Mouse (Mus musculus) embryonic facial prominence, embryonic 10.5 days (tissue): ENCODE measurements at regions not wholly inside any gene's neighbourhood (a gene's known extent, or its start where the extent isn't known, plus 50 kb on each side); places are given as distances from the start of the nearest gene placed in this dataset.

Source experiments
- DNase-seq: peaks from one replicate; pipeline ENCODE4 v3.0.0-alpha.2; 2017; ENCODE audit warnings: low spot score
- H3K27ac ChIP-seq: fragments of 300-500 bp; sonication (generic); replicated peaks from 2 replicates; pipeline ENCODE4 v1.5.1; 2016; ENCODE audit warnings: mild to moderate bottlenecking
- H3K27me3 ChIP-seq: fragments of 300-500 bp; sonication (generic); replicated peaks from 2 replicates; pipeline ENCODE4 v1.6.1; 2016; ENCODE audit warnings: low read depth, mild to moderate bottlenecking; ENCODE audit not compliant: poor library complexity, severe bottlenecking
- H3K36me3 ChIP-seq: fragments of 300-500 bp; sonication (generic); replicated peaks from 2 replicates; pipeline ENCODE4 v1.6.1; 2016; ENCODE audit warnings: mild to moderate bottlenecking, moderate library complexity
- H3K4me1 ChIP-seq: fragments of 300-500 bp; sonication (generic); 2 replicates; pipeline ENCODE4 v1.6.1; 2016
- H3K4me3 ChIP-seq: fragments of 300-500 bp; sonication (generic); 2 replicates; pipeline ENCODE4 v1.5.1; 2016; ENCODE audit warnings: mild to moderate bottlenecking, moderate library complexity
- H3K9me3 ChIP-seq: fragments of 300-500 bp; sonication (generic); 2 replicates; pipeline ENCODE4 v1.6.1; 2016; ENCODE audit warnings: mild to moderate bottlenecking
- whole genome bisulfite sequencing: fragments of 180-500 bp; shearing (Covaris S2); methylation state at CpG from one replicate; pipeline ENCODE4 v1.1.7; 2016; 5-methylcytosine and 5-hydroxymethylcytosine counted together

GRCm38 (mm10) chr8:91941005-91941404 lies 139.1 kb upstream of the Irx3 start:
- peaks cover 24% of the 10 kb centered on the region for H3K4me1 ChIP-seq
- no peaks in the 10 kb centered on the region for H3K36me3 ChIP-seq
- WGBS = 16% methylated on average over 5 of the region's 5 CpGs
- DNase-seq = peak; percentile 43
- H3K27ac ChIP-seq = peak overlapping the region; percentile 32
- H3K9me3 ChIP-seq = no peaks in the 10 kb centered on the region
- H3K27me3 ChIP-seq = peaks cover 30% of the 10 kb centered on the region
- H3K4me3 ChIP-seq = no peak overlapping the region

DNA sequence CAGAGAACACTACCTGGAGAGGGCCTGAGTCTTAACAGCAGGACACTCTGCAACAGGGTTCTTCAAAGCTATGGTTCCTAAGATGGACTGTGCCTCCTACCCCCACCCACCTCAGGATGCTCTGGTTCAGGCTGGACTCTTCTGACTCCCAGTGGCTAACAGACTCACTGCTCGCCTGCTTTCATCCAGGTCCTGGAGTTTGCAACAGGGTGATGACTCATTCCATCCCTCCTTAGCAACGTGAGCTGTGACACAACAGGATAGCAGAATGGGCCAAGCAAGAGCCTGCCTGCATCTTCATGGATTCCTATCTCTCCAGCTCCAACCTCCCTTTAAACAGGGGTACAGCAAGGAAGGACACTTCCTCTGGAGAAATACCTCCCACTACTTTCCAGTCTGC lies 135.4 kb upstream of the Irx3 start:
- Histone ChIP-seq H3K9me3 (no peaks in the 10 kb centered on the region), H3K36me3 (no peaks in the 10 kb centered on the region), H3K4me1 (peaks cover 14% of the 10 kb centered on the region), H3K4me3 (no peak overlapping the region), H3K27ac (no peak overlapping the region), H3K27me3 (peaks cover 20% of the 10 kb centered on the region; the same call in 1 of the 2 replicates)
- 59% methylated on average over 2 of the region's 2 CpGs for WGBS
- no peak for DNase-seq

GRCm38 (mm10) chr8:91930520-91930919 lies 128.7 kb upstream of the Irx3 start:
- Histone ChIP-seq H3K9me3 (no peaks in the 10 kb centered on the region), H3K27ac (no peak overlapping the region), H3K4me3 (no peak overlapping the region), H3K4me1 (peaks cover 35% of the 10 kb centered on the region), H3K36me3 (no peaks in the 10 kb centered on the region), H3K27me3 (peaks cover 25% of the 10 kb centered on the region; the same call in 1 of the 2 replicates)
- WGBS = 76% methylated on average over 4 of the region's 4 CpGs
- no peak for DNase-seq

GRCm38 (mm10) chr8:91925968-91926524 lies 124.2 kb upstream of the Irx3 start:
- H3K4me3 ChIP-seq = peak overlapping the region; percentile 20; the same call in 1 of the 2 replicates
- H3K27ac ChIP-seq = peak overlapping the region; percentile 52
- no peaks in the 10 kb centered on the region for H3K9me3 ChIP-seq
- peak; percentile 61 for DNase-seq
- WGBS = 29% methylated on average over 8 of the region's 8 CpGs
- H3K4me1 ChIP-seq = peaks cover 46% of the 10 kb centered on the region
- H3K27me3 ChIP-seq = peaks cover 43% of the 10 kb centered on the region
- no peaks in the 10 kb centered on the region for H3K36me3 ChIP-seq

DNA sequence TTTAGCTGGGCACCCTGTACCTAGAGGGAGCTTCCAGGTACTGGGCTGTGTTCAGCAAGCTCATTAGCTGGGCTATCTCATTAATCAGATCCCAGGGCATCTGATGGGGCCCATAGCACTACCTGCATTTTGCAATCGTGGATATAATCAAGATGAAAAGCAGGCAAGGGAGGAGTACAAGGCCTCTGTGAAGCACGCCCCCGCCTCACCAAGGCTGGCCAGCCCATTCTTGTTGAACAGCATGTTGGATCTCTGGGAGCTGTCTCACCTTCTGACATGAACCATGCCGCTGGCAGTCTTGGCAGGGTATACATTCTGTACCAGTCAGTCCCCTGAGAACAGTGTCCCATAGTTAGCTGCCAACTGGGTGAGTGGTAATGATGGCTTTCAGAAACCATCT lies 122.3 kb upstream of the Irx3 start:
- 95% methylated on average over 4 of the region's 4 CpGs for WGBS
- no peak overlapping the region for H3K27ac ChIP-seq
- H3K27me3 ChIP-seq = peaks cover 38% of the 10 kb centered on the region

DNA sequence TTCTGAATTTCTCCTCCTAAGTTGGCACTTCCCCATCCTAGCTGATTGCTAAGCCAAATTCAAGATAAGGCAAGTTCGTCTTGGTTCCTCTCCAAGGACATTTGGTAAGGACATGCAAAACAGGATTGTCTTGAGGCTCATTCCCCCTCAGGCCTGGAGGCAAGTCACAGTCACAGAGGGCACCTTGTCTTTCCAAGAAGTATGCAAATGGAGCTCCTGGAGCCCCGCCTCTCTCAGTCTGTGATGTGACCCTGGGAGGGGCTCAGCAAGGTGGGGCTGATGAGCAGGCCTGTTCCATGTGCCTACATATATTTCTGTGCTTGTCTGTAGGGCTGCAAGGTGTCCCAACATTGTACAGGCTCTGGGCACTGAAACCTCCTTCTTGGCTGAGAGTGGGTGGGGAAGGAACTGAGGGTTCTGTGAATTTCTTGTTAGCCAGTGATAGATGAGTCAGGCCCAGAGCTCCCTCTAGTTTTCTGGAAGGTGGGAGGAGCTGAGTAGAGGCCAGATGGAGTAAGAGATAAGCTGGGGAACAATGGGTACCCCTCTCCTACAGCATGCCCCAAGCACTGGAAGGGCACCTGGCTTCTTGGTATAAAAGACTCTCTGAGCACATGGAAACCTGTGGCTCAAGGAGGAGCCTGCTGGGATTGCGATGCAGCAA lies 120.5 kb upstream of the Irx3 start:
- Histone ChIP-seq H3K4me1 (peaks cover 30% of the 10 kb centered on the region), H3K27me3 (peaks cover 25% of the 10 kb centered on the region), H3K36me3 (no peaks in the 10 kb centered on the region), H3K4me3 (no peak overlapping the region), H3K27ac (no peak overlapping the region), H3K9me3 (no peaks in the 10 kb centered on the region)
- 68% methylated on average over 3 of the region's 3 CpGs for WGBS
- DNase-seq = no peak

More for the DNA sequence above, 122.3 kb upstream of the Irx3 start:
- no peaks in the 10 kb centered on the region for H3K36me3 ChIP-seq
- H3K4me1 ChIP-seq = peaks cover 46% of the 10 kb centered on the region
- no peak for DNase-seq
- H3K9me3 ChIP-seq = no peaks in the 10 kb centered on the region
- no peak overlapping the region for H3K4me3 ChIP-seq

DNA sequence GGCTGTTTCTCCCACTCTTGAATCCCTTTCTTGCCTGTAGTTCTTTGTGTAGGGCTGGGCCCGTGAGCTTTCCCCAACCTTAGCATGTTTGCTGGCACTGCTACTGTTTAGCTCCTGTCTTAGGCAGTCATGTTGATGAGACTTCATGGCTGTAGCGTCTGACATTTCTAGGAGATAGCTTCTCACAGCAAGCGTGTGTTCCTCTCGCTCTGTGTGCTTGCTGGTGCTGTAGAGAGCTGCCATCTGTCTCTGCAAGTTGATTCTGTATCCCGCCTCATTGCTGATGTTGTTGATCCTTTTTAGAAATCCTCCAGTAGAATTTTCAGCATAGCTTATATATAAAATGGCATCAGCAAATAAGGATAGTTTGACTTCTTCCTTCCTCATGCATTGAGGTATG lies 116.0 kb upstream of the Irx3 start:
- 88% methylated on average over 5 of the region's 5 CpGs for WGBS
- Histone ChIP-seq H3K9me3 (no peaks in the 10 kb centered on the region), H3K4me3 (no peak overlapping the region), H3K27me3 (peaks cover 32% of the 10 kb centered on the region; the same call in 1 of the 2 replicates), H3K27ac (no peak overlapping the region), H3K36me3 (no peaks in the 10 kb centered on the region), H3K4me1 (peaks cover 8% of the 10 kb centered on the region)
- DNase-seq = no peak

- Histone ChIP-seq H3K4me3 (no peak overlapping the region), H3K36me3 (no peaks in the 10 kb centered on the region), H3K27me3 (peaks cover 36% of the 10 kb centered on the region; the same call in 1 of the 2 replicates), H3K9me3 (no peaks in the 10 kb centered on the region), H3K27ac (no peak overlapping the region), H3K4me1 (peaks cover 19% of the 10 kb centered on the region)
- no peak for DNase-seq
- WGBS = 86% methylated on average over 5 of the region's 5 CpGs
These were observed 112.1 kb upstream of the Irx3 start for GRCm38 (mm10) chr8:91913971-91914370.

GRCm38 (mm10) chr8:91913121-91913520 lies 111.3 kb upstream of the Irx3 start:
- Histone ChIP-seq H3K4me1 (peaks cover 24% of the 10 kb centered on the region), H3K36me3 (no peaks in the 10 kb centered on the region), H3K27me3 (peaks cover 36% of the 10 kb centered on the region; the same call in 1 of the 2 replicates), H3K27ac (no peak overlapping the region), H3K4me3 (no peak overlapping the region), H3K9me3 (no peaks in the 10 kb centered on the region)
- WGBS = 81% methylated on average over 6 of the region's 6 CpGs
- DNase-seq = no peak

DNA sequence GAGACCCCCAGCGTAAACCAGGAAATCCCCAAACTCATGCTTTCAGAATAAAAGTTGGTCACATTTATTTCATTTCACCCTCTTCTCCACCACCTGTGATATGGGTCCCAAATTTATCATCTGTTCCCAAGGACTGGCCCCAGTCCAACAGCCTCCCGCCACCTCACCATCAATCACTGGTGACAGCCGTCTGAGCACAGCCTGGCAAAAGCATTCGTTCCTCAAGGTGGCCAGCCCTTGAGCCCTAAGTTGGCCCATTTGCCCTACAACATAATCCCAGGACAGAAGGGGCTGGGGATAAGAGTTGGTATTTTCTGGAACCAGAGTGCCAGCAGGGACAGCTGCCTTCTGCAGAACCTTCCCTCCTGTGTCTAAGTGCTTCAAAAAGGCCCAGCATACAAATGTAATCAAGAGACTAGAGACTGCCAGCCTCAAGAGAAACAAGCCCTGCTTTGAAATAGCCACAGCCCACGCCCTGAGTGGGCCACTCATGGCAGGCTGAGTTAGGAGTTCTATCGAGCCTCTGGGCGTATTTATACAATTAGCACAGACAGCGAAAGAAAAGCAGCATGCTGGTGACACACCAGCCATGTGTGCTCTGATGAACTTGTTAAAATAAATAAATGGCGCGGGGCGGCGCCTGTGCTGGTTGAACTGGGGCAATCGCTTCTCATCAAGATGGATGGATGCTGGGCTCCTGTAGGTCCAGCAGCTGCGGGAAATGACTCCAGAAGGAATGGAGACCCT lies 107.9 kb upstream of the Irx3 start:
- H3K27me3 ChIP-seq = peaks cover 20% of the 10 kb centered on the region; the same call in 1 of the 2 replicates
- DNase-seq = peak; percentile 43
- no peaks in the 10 kb centered on the region for H3K36me3 ChIP-seq
- H3K27ac ChIP-seq = no peak overlapping the region
- no peaks in the 10 kb centered on the region for H3K9me3 ChIP-seq
- 67% methylated on average over 14 of the region's 14 CpGs for WGBS
- peaks cover 24% of the 10 kb centered on the region for H3K4me1 ChIP-seq
- H3K4me3 ChIP-seq = no peak overlapping the region

GRCm38 (mm10) chr8:91908731-91909353 lies 107.0 kb upstream of the Irx3 start:
- Histone ChIP-seq H3K4me1 (peaks cover 24% of the 10 kb centered on the region), H3K4me3 (no peak overlapping the region), H3K27ac (no peak overlapping the region), H3K27me3 (peaks cover 21% of the 10 kb centered on the region), H3K9me3 (no peaks in the 10 kb centered on the region), H3K36me3 (no peaks in the 10 kb centered on the region)
- WGBS = 67% methylated on average over 9 of the region's 9 CpGs
- peak; percentile 40 for DNase-seq

- WGBS = 87% methylated on average over 8 of the region's 8 CpGs
- Histone ChIP-seq H3K36me3 (no peaks in the 10 kb centered on the region), H3K9me3 (no peaks in the 10 kb centered on the region), H3K4me1 (peaks cover 24% of the 10 kb centered on the region), H3K27ac (no peak overlapping the region), H3K4me3 (no peak overlapping the region), H3K27me3 (peaks cover 21% of the 10 kb centered on the region)
- DNase-seq = no peak
These were observed 105.3 kb upstream of the Irx3 start for GRCm38 (mm10) chr8:91907178-91907577.
